Mouse (Mus musculus) cerebellum, adult (tissue): ENCODE data around the gene Depdc5.

ENCODE experiments used
- ATAC-seq: cut with Nextera tagmentation; 2 replicates; pipeline ENCODE4 v1.9.2; 2017; ENCODE audit warnings: mild to moderate bottlenecking, moderate library complexity, mixed read lengths; ENCODE audit not compliant: insufficient number of reproducible peaks, low FRiP score, low TSS enrichment

Gene Depdc5

GRCm38 (mm10) chr5:32995756-32996155, 132.3 kb downstream of the Depdc5 start:
- no peak for ATAC-seq

- no peak for ATAC-seq
Measured at GRCm38 (mm10) chr5:32996560-32996959, 133.1 kb downstream of the Depdc5 start.

- no peak for ATAC-seq
Measured at GRCm38 (mm10) chr5:32997686-32998085, 134.2 kb downstream of the Depdc5 start.

GRCm38 (mm10) chr5:32998783-32999182, 135.3 kb downstream of the Depdc5 start:
- no peak for ATAC-seq

GRCm38 (mm10) chr5:33001111-33001510, 137.6 kb downstream of the Depdc5 start:
- ATAC-seq, result no peak

- no peak for ATAC-seq
Measured at GRCm38 (mm10) chr5:33002781-33003180, 139.3 kb downstream of the Depdc5 start.

GRCm38 (mm10) chr5:33003500-33003899, 140.0 kb downstream of the Depdc5 start:
- ATAC-seq, result no peak

- no peak for ATAC-seq
Measured at GRCm38 (mm10) chr5:33004110-33004509, 140.6 kb downstream of the Depdc5 start.

GRCm38 (mm10) chr5:33005442-33006145, 142.1 kb downstream of the Depdc5 start:
- ATAC-seq, result no peak

GRCm38 (mm10) chr5:33006670-33007069, 143.2 kb downstream of the Depdc5 start:
- ATAC-seq, result no peak

- no peak for ATAC-seq
Measured at GRCm38 (mm10) chr5:33007371-33007770, 143.9 kb downstream of the Depdc5 start.

GRCm38 (mm10) chr5:33009301-33009700, 145.8 kb downstream of the Depdc5 start:
- no peak for ATAC-seq

GRCm38 (mm10) chr5:33009818-33010812, 146.6 kb downstream of the Depdc5 start:
- ATAC-seq, result 0 out of 2 replicates have a peak, but pooled peaks have one; percentile 18

GRCm38 (mm10) chr5:33011132-33012106, 147.9 kb downstream of the Depdc5 start:
- ATAC-seq, result peak; percentile 51; the same call in 1 of the 2 replicates

- no peak for ATAC-seq
Measured at GRCm38 (mm10) chr5:33014096-33014495, 150.6 kb downstream of the Depdc5 start.

- ATAC-seq, result no peak
Measured at GRCm38 (mm10) chr5:33015579-33015978, 152.1 kb downstream of the Depdc5 start.

GRCm38 (mm10) chr5:33018189-33018560, 154.7 kb downstream of the Depdc5 start:
- ATAC-seq, result peak; percentile 59

- peak; percentile 83 for ATAC-seq
Measured at GRCm38 (mm10) chr5:33018561-33019425, 155.3 kb downstream of the Depdc5 start, which contains the start of gene Ywhah. TSS of gene Ywhah (plus strand) at chr5:33018816.

GRCm38 (mm10) chr5:33019426-33019821, 155.9 kb downstream of the Depdc5 start:
- no peak for ATAC-seq
